ENCODE assay signal across 22 mouse cellular contexts in the genomic region with DNA sequence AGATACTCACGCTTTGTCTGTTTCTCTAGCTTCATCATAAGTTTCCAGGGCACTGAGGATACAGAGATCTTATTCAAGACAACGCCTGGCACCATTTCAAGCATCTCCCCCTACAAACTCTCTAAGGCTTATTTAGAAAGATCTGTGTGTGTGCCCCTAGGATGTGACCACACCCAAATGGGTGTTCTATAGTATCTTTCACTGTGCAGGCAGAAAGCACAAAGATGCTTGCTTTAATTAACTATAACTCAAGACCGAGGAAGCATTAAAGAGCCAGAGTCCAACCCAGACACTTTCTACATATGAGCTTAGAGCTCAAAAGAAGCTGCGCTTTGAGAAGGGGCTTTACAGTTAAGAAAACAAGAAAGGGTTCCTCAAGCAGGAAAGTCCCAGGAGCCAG.
A peak's percentile ranks its signal among the peaks of the same experiment; 100 is the strongest.
DNase-seq lines count a peak whose midpoint lies in the region; ATAC-seq and TF ChIP-seq lines count a peak whose summit lies in the region.
"Had no signal": no experiment of that assay in that cellular context is flagged by ENCODE, and none has a peak within 500 bp of the region (broad histone marks: within the 10 kb centered on the region; RNA-seq: fewer than 3 reads in every experiment).

No protein-coding gene starts in this region.

- peak; percentile 70 for ATAC-seq in liver, embryonic 12.5 days
- peak; percentile 56; the same call in 1 of the 2 replicates for ATAC-seq in liver, embryonic 13.5 days (ENCODE audit: low read depth)
- ATAC-seq in liver, postnatal 0 days = no peak
- ATAC-seq in liver, embryonic 14.5 days (ENCODE audit: insufficient read depth) = 0 out of 2 replicates have a peak, but pooled peaks have one; percentile 33
- no peak for ATAC-seq in liver, embryonic 11.5 days (replicated peaks; ENCODE audit: low FRiP score)
- ATAC-seq: activated CD4-positive, CD25-positive, alpha-beta regulatory T cell, adult 4 months; CD4-positive, CD25-positive, alpha-beta regulatory T cell, adult 4 months; Patski had no signal

- peaks cover 20% of the 10 kb centered on the region for H3K4me1 ChIP-seq in liver, embryonic 12.5 days
- H3K4me1 ChIP-seq in liver, embryonic 13.5 days (replicated peaks) = peaks cover 20% of the 10 kb centered on the region
- no peaks in the 10 kb centered on the region for H3K4me1 ChIP-seq in liver, postnatal 0 days (ENCODE audit: insufficient read depth)
- H3K4me1 ChIP-seq in liver, embryonic 14.5 days (replicated peaks; ENCODE audit: control insufficient read depth in 2 of 2, insufficient read depth in 2 of 2, low read length in 1 of 2) = peaks cover 0 to 4% of the 10 kb centered on the region in 2 experiments; a peak in 2 of 4 replicates
- peaks cover 3% of the 10 kb centered on the region; the same call in 1 of the 2 replicates for H3K4me1 ChIP-seq in liver, embryonic 11.5 days (replicated peaks; ENCODE audit: control insufficient read depth, insufficient read depth, low read length)

- no peaks in the 10 kb centered on the region for H3K9me3 ChIP-seq in liver, embryonic 12.5 days (replicated peaks)
- no peaks in the 10 kb centered on the region for H3K9me3 ChIP-seq in liver, embryonic 13.5 days (replicated peaks)
- no peaks in the 10 kb centered on the region for H3K9me3 ChIP-seq in liver, postnatal 0 days (ENCODE audit: low read length)
- H3K9me3 ChIP-seq in liver, embryonic 14.5 days (ENCODE audit: control insufficient read depth, low read length) = no peaks in the 10 kb centered on the region
- no peaks in the 10 kb centered on the region for H3K9me3 ChIP-seq in liver, embryonic 11.5 days (ENCODE audit: control insufficient read depth, low read length)
- H3K9me3 ChIP-seq: G1E had no signal

- WGBS in liver, embryonic 12.5 days (ENCODE audit: insufficient replicate concordance) = 63% methylated on average over 4 of the region's 4 CpGs
- WGBS in liver, embryonic 13.5 days (ENCODE audit: insufficient replicate concordance) = 72% methylated on average over 4 of the region's 4 CpGs
- WGBS in liver, postnatal 0 days (ENCODE audit: insufficient replicate concordance) = 76% methylated on average over 4 of the region's 4 CpGs
- WGBS in liver, embryonic 14.5 days (ENCODE audit: insufficient replicate concordance) = 74% methylated on average over 4 of the region's 4 CpGs
- 88% methylated on average over 4 of the region's 4 CpGs for whole genome bisulfite sequencing in liver, embryonic 11.5 days

- TF ChIP-seq CTCF in liver, postnatal 0 days (IDR thresholded peaks at IDR 0.05; ENCODE audit: low read depth) = no peak
- no peak for TF ChIP-seq CTCF in liver, embryonic 14.5 days (IDR thresholded peaks at IDR 0.05; ENCODE audit: low read depth)

- TF ChIP-seq EP300 in liver, postnatal 0 days (IDR thresholded peaks at IDR 0.05; ENCODE audit: low read depth) = no peak
- TF ChIP-seq EP300 in liver, embryonic 14.5 days (IDR thresholded peaks at IDR 0.05; ENCODE audit: low read depth) = no peak

- H3K4me2 ChIP-seq in liver, embryonic 12.5 days = no peak overlapping the region
- no peak overlapping the region for H3K4me2 ChIP-seq in liver, embryonic 13.5 days
- no peak overlapping the region for H3K4me2 ChIP-seq in liver, postnatal 0 days (ENCODE audit: low read depth, low read length)
- H3K4me2 ChIP-seq in liver, embryonic 14.5 days (ENCODE audit: low read depth) = no peak overlapping the region
- H3K4me2 ChIP-seq in liver, embryonic 11.5 days = no peak overlapping the region

- no peak overlapping the region for H3K4me3 ChIP-seq in liver, embryonic 12.5 days
- H3K4me3 ChIP-seq in liver, embryonic 13.5 days (replicated peaks) = no peak overlapping the region
- no peak overlapping the region for H3K4me3 ChIP-seq in liver, postnatal 0 days (ENCODE audit: low read depth, low read length)
- H3K4me3 ChIP-seq in liver, embryonic 14.5 days (ENCODE audit: insufficient read depth in 1 of 2, low read depth in 2 of 2, low read length in 2 of 2) = no peak overlapping the region
- H3K4me3 ChIP-seq in liver, embryonic 11.5 days (ENCODE audit: low read depth, low read length) = no peak overlapping the region

- H3K27me3 ChIP-seq in liver, embryonic 12.5 days (replicated peaks) = no peaks in the 10 kb centered on the region
- H3K27me3 ChIP-seq in liver, embryonic 13.5 days = no peaks in the 10 kb centered on the region
- H3K27me3 ChIP-seq in liver, postnatal 0 days (ENCODE audit: insufficient read depth, low read length) = no peaks in the 10 kb centered on the region
- H3K27me3 ChIP-seq in liver, embryonic 14.5 days (ENCODE audit: control insufficient read depth, insufficient read depth, low read length) = no peaks in the 10 kb centered on the region
- H3K27me3 ChIP-seq in liver, embryonic 11.5 days (replicated peaks; ENCODE audit: control insufficient read depth, insufficient read depth, low read length) = no peaks in the 10 kb centered on the region
- H3K27me3 ChIP-seq: CH12.LX, Patski had no signal

- no peak overlapping the region for H3K27ac ChIP-seq in liver, embryonic 12.5 days
- no peak overlapping the region for H3K27ac ChIP-seq in liver, embryonic 13.5 days
- no peak overlapping the region for H3K27ac ChIP-seq in liver, postnatal 0 days (ENCODE audit: low read depth)
- no peak overlapping the region for H3K27ac ChIP-seq in liver, embryonic 14.5 days
- no peak overlapping the region for H3K27ac ChIP-seq in liver, embryonic 11.5 days (ENCODE audit: low read depth, low read length)

- H3K36me3 ChIP-seq in liver, embryonic 12.5 days = no peaks in the 10 kb centered on the region
- H3K36me3 ChIP-seq in liver, embryonic 13.5 days = no peaks in the 10 kb centered on the region
- H3K36me3 ChIP-seq in liver, postnatal 0 days (replicated peaks; ENCODE audit: insufficient read depth, low read length) = 0 out of 2 replicates have a peak, but pooled peaks cover 2% of the 10 kb centered on the region
- no peaks in the 10 kb centered on the region for H3K36me3 ChIP-seq in liver, embryonic 14.5 days (replicated peaks; ENCODE audit: control insufficient read depth, insufficient read depth, low read depth)
- no peaks in the 10 kb centered on the region for H3K36me3 ChIP-seq in liver, embryonic 11.5 days (ENCODE audit: control insufficient read depth, insufficient read depth, low read length)
- H3K36me3 ChIP-seq: G1E had no signal

- DNase-seq in heart, adult 11 months = peak; percentile 58
- no peak for DNase-seq in heart, adult 8-10 months (ENCODE audit: low spot score)
- no peak for DNase-seq in liver
- no peak for DNase-seq in liver, embryonic 13.5 days
- no peak for DNase-seq in liver, postnatal 0 days
- DNase-seq in liver, embryonic 14.5 days (ENCODE audit: low read depth in 3 of 3, low spot score in 3 of 3) = no peak
- no peak for DNase-seq in liver, embryonic 11.5 days (ENCODE audit: low spot score)
- DNase-seq: adrenal gland, adult 2 months; adrenal gland, adult 8-10 months; adrenal gland, postnatal 10 days; adrenal gland, postnatal 14 days; adrenal gland, postnatal 25 days; adrenal gland, postnatal 36 days; B cell, adult 2 months; cerebellum, adult 11 months; cerebellum, adult 11-12 months had no signal

- no peak overlapping the region for H3K9ac ChIP-seq in liver, embryonic 12.5 days
- H3K9ac ChIP-seq in liver, embryonic 13.5 days = no peak overlapping the region
- no peak overlapping the region for H3K9ac ChIP-seq in liver, postnatal 0 days (replicated peaks)
- no peak overlapping the region for H3K9ac ChIP-seq in liver, embryonic 14.5 days (replicated peaks)
- no peak overlapping the region for H3K9ac ChIP-seq in liver, embryonic 11.5 days (ENCODE audit: low read depth, low read length)

Comparison
In these comparisons a context has a peak if more than half of its experiments do, and no peak if none do; other contexts are left out.
1. ATAC-seq: peak in liver, embryonic 12.5 days (single experiment), liver, embryonic 13.5 days (single experiment) and liver, embryonic 14.5 days (single experiment); none in liver, postnatal 0 days (single experiment) and liver, embryonic 11.5 days (single experiment).